Mouse (Mus musculus): Measurements from ENCODE around the gene Gja1.

Gene Gja1

GRCm38 (mm10) chr10:56415894-56416570, 38.9 kb downstream of the Gja1 start:
- DNase-seq (ENCODE audit: low spot score in 2 of 2): no peak

GRCm38 (mm10) chr10:56422518-56422917, 45.4 kb downstream of the Gja1 start:
- DNase-seq (ENCODE audit: low spot score in 2 of 2): no peak

- DNase-seq (ENCODE audit: low spot score in 2 of 2): no peak
These were observed 48.1 kb downstream of the Gja1 start for GRCm38 (mm10) chr10:56425016-56425798.

GRCm38 (mm10) chr10:56426369-56426768, 49.2 kb downstream of the Gja1 start:
- no peak for DNase-seq (ENCODE audit: low spot score in 2 of 2)

- DNase-seq (ENCODE audit: low spot score in 2 of 2): no peak
These were observed 50.3 kb downstream of the Gja1 start for GRCm38 (mm10) chr10:56427382-56427781.

GRCm38 (mm10) chr10:56427827-56428226, 50.7 kb downstream of the Gja1 start:
- DNase-seq (ENCODE audit: low spot score in 2 of 2): no peak

GRCm38 (mm10) chr10:56429011-56429410, 51.9 kb downstream of the Gja1 start:
- no peak for DNase-seq (ENCODE audit: low spot score in 2 of 2)

- no peak for DNase-seq (ENCODE audit: low spot score in 2 of 2)
These were observed 54.7 kb downstream of the Gja1 start for GRCm38 (mm10) chr10:56431600-56432389.

GRCm38 (mm10) chr10:56432390-56432709, 55.2 kb downstream of the Gja1 start:
- no peak for DNase-seq (ENCODE audit: low spot score in 2 of 2)

- no peak for DNase-seq (ENCODE audit: low spot score in 2 of 2)
These were observed 60.2 kb downstream of the Gja1 start for GRCm38 (mm10) chr10:56437290-56437689.

GRCm38 (mm10) chr10:56439638-56440037, 62.5 kb downstream of the Gja1 start:
- DNase-seq (ENCODE audit: low spot score in 2 of 2): no peak

GRCm38 (mm10) chr10:56444457-56444856, 67.3 kb downstream of the Gja1 start:
- DNase-seq (ENCODE audit: low spot score in 2 of 2): no peak

GRCm38 (mm10) chr10:56449030-56449429, 71.9 kb downstream of the Gja1 start:
- no peak for DNase-seq (ENCODE audit: low spot score in 2 of 2)
